Mouse (Mus musculus) hematopoietic stem cell, adult 5-6 weeks (primary cell): Measurements from ENCODE around the gene Rtraf. TPM values are rescaled to one million over a fixed set of nuclear protein-coding genes. Genes with fewer than 3 reads are reported as not detected.

Source experiments
- ATAC-seq, 2 experiments: fragments of 125-278 bp in 1 of 2; replicated peaks in 1 of 2; 2 replicates each; pipeline ENCODE4 v1.8.0; 2016 to 2017; ENCODE audit warnings: inconsistent platforms in 2 of 2, mild to moderate bottlenecking in 2 of 2, moderate number of reproducible peaks in 2 of 2, low read depth in 1 of 2, moderate TSS enrichment in 1 of 2; ENCODE audit not compliant: low FRiP score in 2 of 2, poor library complexity in 2 of 2, severe bottlenecking in 2 of 2, insufficient read depth in 1 of 2, low TSS enrichment in 1 of 2
- total RNA-seq: library from RNA; stranded (forward); fragments of 172-1452, 232-1000 nt; gene quantifications from 2 replicates; pipeline ENCODE4 v1.2.3, GENCODE M21; 2017

The Rtraf gene
- total RNA-seq, 1 experiment from 2014 or later: 147 TPM

- no peak for ATAC-seq
Measured at GRCm38 (mm10) chr14:19768648-19769047, 55.0 kb downstream of the Rtraf start.

GRCm38 (mm10) chr14:19766380-19766649 is 57.3 kb downstream of the Rtraf start:
- ATAC-seq: no peak

- no peak for ATAC-seq
Measured at GRCm38 (mm10) chr14:19765539-19766379, 57.9 kb downstream of the Rtraf start.

- ATAC-seq: no peak
Measured at GRCm38 (mm10) chr14:19764331-19764730, 59.3 kb downstream of the Rtraf start.

- no peak for ATAC-seq
Measured at GRCm38 (mm10) chr14:19763527-19763926, 60.1 kb downstream of the Rtraf start.

- ATAC-seq: no peak
Measured at GRCm38 (mm10) chr14:19762014-19762413, 61.6 kb downstream of the Rtraf start.

Other genes starting within 250 kb of the Rtraf start
- gene Gm2237, start 238.7 kb downstream of the Rtraf start, total RNA-seq: 2.4 and 7.6 TPM in 2 replicates
- not detected in 2 replicates for gene Gm5458, start 221.2 kb downstream of the Rtraf start, total RNA-seq
- gene Nid2, start 72.6 kb downstream of the Rtraf start, total RNA-seq: 2.4 TPM in 1 of 2 replicates, not detected in the other
- gene Gng2, start 153.8 kb upstream of the Rtraf start, total RNA-seq: 67.2 and 72.2 TPM in 2 replicates